Mouse (Mus musculus) heart, embryonic 10.5 days (tissue): ENCODE measurements at regions not wholly inside any gene's neighbourhood (a gene's known extent, or its start where the extent isn't known, plus 50 kb on each side); places are given as distances from the start of the nearest gene placed in this dataset.

Experiments
- DNase-seq: peaks from one replicate; pipeline ENCODE4 v3.0.0-alpha.2; 2017; ENCODE audit warnings: low spot score
- H3K27ac ChIP-seq: fragments of 300-500 bp; sonication (generic); 2 replicates; pipeline ENCODE4 v1.5.1; 2016; ENCODE audit warnings: mild to moderate bottlenecking
- H3K27me3 ChIP-seq: fragments of 300-500 bp; sonication (generic); 2 replicates; pipeline ENCODE4 v1.6.1; 2016; ENCODE audit warnings: mild to moderate bottlenecking; ENCODE audit not compliant: poor library complexity, insufficient read depth, severe bottlenecking
- H3K36me3 ChIP-seq: fragments of 300-500 bp; sonication (generic); 2 replicates; pipeline ENCODE4 v1.6.1; 2016; ENCODE audit warnings: mild to moderate bottlenecking, moderate library complexity
- H3K4me1 ChIP-seq: fragments of 300-500 bp; sonication (generic); 2 replicates; pipeline ENCODE4 v1.6.1; 2016; ENCODE audit warnings: mild to moderate bottlenecking
- H3K4me3 ChIP-seq: fragments of 300-500 bp; sonication (generic); 2 replicates; pipeline ENCODE4 v1.5.1; 2016; ENCODE audit warnings: mild to moderate bottlenecking, moderate library complexity
- H3K9me3 ChIP-seq: fragments of 300-500 bp; sonication (generic); 2 replicates; pipeline ENCODE4 v1.6.1; 2016; ENCODE audit warnings: mild to moderate bottlenecking, moderate library complexity
- WGBS: fragments of 180-500 bp; shearing (Covaris S2); methylation state at CpG from one replicate; pipeline ENCODE4 v1.1.7; 2016; 5-methylcytosine and 5-hydroxymethylcytosine counted together

DNA sequence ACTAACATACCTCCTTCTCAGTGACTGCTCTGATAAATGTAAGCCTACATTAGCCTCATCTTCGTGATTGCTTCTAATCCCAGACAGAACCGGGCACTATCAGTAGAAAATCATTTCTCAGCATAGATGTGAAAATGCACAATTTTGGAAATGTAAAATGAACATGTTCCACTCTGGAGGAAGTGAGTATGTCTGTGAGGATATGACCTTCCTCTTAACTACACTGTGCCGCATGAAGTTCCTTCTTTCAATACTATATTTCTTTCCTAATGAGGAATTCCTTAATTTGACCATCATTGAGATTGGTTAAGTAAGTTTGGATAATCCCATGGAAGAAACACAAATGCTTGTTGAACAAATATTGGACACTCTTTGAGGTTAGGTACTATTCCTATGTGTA is 668.5 kb downstream of the Adgrl2 start:
- 92% methylated on average over 3 of the region's 3 CpGs for whole genome bisulfite sequencing
- no peaks in the 10 kb centered on the region for H3K4me1 ChIP-seq
- no peak overlapping the region for H3K27ac ChIP-seq
- H3K27me3 ChIP-seq, result no peaks in the 10 kb centered on the region
- H3K36me3 ChIP-seq, result no peaks in the 10 kb centered on the region
- no peaks in the 10 kb centered on the region for H3K9me3 ChIP-seq
- no peak overlapping the region for H3K4me3 ChIP-seq
- no peak for DNase-seq

DNA sequence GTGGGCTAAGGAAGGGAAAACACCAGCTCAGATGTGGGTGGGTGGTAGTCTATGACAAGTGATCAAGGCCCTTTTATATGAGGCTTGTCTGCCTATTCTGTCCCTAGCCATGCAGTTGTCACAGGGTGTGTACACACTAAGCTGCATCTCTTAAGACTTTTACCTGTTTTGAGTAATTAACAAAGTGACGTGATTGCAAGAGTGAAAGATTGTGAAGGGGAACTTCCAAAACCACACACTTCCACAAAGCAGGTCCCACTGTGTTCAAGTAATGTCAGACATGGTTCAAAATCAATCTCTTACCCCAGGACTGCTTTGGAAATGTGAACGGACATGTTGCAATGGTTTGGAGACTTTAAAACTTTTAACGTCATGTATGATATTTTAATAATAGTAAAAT is 674.2 kb downstream of the Adgrl2 start:
- no peaks in the 10 kb centered on the region for H3K4me1 ChIP-seq
- H3K4me3 ChIP-seq, result no peak overlapping the region
- 85% methylated on average over 3 of the region's 3 CpGs for WGBS
- DNase-seq, result no peak
- no peaks in the 10 kb centered on the region for H3K27me3 ChIP-seq
- H3K36me3 ChIP-seq, result no peaks in the 10 kb centered on the region
- no peak overlapping the region for H3K27ac ChIP-seq
- no peaks in the 10 kb centered on the region for H3K9me3 ChIP-seq

DNA sequence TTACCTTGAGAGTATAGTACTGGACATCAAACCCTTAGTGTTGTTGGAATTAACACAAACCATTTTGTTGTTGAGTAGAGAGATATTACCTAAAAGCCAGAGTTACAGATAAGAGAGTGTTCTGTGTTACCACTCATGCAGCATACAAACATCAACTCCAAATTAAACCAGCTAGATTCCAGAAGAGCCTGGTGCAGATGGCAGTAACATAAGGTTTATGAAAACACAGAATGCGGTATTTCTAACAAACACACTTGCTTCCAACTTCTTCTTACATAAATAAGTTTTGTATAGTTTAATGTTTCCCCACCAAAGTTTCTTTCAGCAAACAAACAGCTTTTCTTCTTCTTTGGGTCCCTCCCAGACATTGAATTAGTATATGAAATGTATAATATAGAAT is 675.1 kb downstream of the Adgrl2 start:
- no peak for DNase-seq
- Histone ChIP-seq H3K27me3 (no peaks in the 10 kb centered on the region), H3K4me3 (no peak overlapping the region), H3K27ac (no peak overlapping the region), H3K9me3 (no peaks in the 10 kb centered on the region), H3K36me3 (no peaks in the 10 kb centered on the region), H3K4me1 (no peaks in the 10 kb centered on the region)
- WGBS, result 86% methylated on average over 1 of the region's 1 CpGs

DNA sequence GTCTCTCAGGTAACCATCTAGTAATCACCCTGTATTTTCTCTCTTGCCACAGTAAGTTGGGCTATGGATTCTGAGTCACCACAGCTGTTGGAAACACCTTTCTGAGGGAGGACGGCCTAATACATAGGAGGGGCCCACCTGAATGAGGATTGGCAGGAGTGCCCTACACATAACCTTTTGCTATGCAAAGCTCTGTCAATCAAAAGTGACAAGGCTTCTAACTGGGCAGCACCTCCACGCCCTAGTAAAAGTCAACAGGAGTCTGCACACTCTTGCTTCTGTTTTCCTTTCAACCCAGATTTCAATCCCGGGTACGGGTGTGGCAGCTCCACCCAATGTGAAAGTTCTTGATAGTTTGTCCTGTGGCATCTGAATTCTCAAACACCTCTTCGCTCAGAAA is 694.8 kb downstream of the Adgrl2 start:
- Histone ChIP-seq H3K4me1 (no peaks in the 10 kb centered on the region), H3K36me3 (no peaks in the 10 kb centered on the region), H3K27me3 (no peaks in the 10 kb centered on the region), H3K9me3 (no peaks in the 10 kb centered on the region), H3K4me3 (no peak overlapping the region), H3K27ac (no peak overlapping the region)
- DNase-seq, result no peak
- 88% methylated on average over 5 of the region's 5 CpGs for WGBS

DNA sequence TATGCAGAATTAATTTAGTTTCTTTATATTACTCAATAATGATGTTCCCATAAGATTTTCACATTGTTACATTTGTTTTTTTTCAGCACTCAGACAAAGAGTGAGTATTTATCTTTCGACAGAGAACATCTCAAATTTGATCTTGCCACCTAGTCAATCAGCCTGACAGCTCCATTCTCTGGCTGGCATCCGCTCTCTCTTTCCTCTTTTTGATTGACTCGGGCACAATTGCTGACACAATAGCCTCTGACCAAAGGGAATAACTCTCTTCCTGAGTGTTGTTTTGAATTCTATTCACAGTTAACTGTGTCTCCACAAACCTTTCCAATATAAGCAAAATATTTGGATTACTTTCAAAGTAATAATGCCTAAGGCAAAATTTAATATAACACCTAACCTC is 711.4 kb downstream of the Adgrl2 start:
- Histone ChIP-seq H3K27me3 (no peaks in the 10 kb centered on the region), H3K4me3 (no peak overlapping the region), H3K36me3 (no peaks in the 10 kb centered on the region), H3K9me3 (no peaks in the 10 kb centered on the region), H3K27ac (no peak overlapping the region), H3K4me1 (no peaks in the 10 kb centered on the region)
- WGBS, result 59% methylated on average over 3 of the region's 3 CpGs
- no peak for DNase-seq

DNA sequence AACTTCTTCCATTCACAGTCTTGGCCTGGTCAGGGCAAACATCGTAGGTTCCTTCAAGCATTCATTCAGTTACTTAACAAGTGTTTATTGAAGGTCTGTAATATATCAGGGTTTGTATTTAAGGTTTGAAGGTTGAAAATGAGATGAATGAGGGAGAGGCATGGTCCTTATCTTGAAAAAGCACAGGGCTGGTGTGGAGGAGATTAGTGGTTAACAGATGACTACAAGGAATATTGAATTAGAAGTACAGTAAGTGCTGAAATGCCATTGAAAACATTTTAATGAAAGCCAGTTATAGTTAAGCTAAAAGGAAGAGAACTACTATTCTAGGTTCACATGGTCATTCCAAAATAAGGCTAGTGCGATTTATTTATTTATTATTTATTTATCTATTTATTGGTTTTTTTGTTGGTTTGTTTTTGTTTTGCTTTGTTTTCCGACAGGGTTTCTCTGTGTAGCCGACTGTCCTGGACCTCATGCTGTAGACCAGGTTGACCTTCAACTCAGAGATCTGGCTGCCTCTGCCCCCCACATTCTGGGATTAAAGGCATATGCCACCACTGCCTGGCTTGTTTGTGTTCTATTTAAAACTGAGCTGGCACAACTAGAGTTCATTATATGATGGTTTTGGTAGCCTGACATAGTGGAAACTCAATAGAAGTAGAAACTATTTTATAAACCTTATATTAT is 718.1 kb downstream of the Adgrl2 start:
- Histone ChIP-seq H3K9me3 (no peaks in the 10 kb centered on the region), H3K27me3 (no peaks in the 10 kb centered on the region), H3K36me3 (no peaks in the 10 kb centered on the region), H3K4me1 (no peaks in the 10 kb centered on the region), H3K27ac (no peak overlapping the region), H3K4me3 (no peak overlapping the region)
- DNase-seq, result no peak
- WGBS, result 66% methylated on average over 4 of the region's 4 CpGs

DNA sequence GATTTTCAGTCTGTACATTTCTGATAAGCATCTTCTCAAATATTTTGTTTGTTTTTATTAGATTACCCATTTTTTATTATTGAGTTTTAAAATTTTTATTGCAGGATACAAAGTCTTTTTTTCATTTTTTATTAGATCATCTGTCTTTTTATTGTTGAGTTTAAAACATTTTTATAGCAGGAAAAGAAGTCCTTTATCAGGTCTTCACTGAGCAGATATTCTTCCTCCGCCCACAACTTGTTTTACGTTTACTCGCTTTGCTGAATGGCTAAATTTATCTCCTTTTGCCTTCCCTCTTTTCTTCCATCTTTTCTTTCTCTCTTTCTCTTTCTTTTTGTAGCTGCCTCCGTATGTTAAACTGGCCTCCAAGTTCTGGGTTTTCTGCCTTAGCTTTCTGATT is 721.5 kb downstream of the Adgrl2 start:
- H3K9me3 ChIP-seq, result no peaks in the 10 kb centered on the region
- no peaks in the 10 kb centered on the region for H3K36me3 ChIP-seq
- H3K4me1 ChIP-seq, result no peaks in the 10 kb centered on the region
- H3K27me3 ChIP-seq, result no peaks in the 10 kb centered on the region
- 90% methylated on average over 4 of the region's 4 CpGs for WGBS
- no peak overlapping the region for H3K4me3 ChIP-seq
- no peak overlapping the region for H3K27ac ChIP-seq
- DNase-seq, result no peak

DNA sequence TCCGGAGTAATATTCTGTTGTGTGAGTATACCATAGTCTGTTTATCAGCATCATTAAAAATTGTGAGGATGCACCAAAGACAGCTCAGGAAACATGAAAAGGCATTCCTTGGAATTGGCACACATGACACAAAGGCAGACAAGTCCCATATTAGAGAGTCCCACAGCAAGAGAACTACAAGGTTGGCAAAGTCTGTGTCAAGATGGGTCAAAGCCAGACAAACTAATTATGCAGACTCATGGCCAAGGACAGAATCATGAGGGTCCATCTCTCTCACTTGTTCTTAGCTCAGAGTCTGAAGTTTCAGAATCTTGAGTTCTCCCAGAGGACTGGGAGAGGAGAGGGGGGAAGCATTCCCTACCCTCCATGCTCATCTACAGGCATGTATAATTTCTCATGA is 731.1 kb downstream of the Adgrl2 start:
- WGBS, result 89% methylated on average over 1 of the region's 1 CpGs

DNA sequence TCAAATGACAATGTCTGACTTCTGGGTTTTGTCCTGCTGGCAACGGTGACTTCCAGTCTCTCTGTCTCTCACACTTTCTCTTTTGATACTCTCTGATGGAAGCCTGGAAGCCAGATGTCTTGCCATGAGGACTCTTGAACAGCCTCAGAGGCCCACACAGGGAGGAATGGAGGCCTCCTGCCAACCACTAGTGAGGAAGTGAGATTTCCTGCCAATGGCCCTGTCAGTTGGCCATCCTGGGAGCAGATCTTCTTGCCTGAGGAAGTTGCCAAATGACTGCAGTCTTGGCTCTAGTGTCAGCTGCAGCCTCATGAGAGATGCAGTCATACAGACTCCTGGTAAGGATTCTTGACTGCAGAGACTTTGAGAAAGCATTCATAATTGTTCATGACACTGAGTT is 741.7 kb downstream of the Adgrl2 start:
- H3K9me3 ChIP-seq, result no peaks in the 10 kb centered on the region
- no peak for DNase-seq
- WGBS, result 82% methylated on average over 1 of the region's 1 CpGs
- no peaks in the 10 kb centered on the region for H3K4me1 ChIP-seq
- H3K27me3 ChIP-seq, result no peaks in the 10 kb centered on the region
- no peak overlapping the region for H3K27ac ChIP-seq
- H3K36me3 ChIP-seq, result no peaks in the 10 kb centered on the region
- no peak overlapping the region for H3K4me3 ChIP-seq

More for the DNA sequence above, 731.1 kb downstream of the Adgrl2 start:
- Histone ChIP-seq H3K9me3 (no peaks in the 10 kb centered on the region), H3K27ac (no peak overlapping the region), H3K4me1 (no peaks in the 10 kb centered on the region), H3K27me3 (no peaks in the 10 kb centered on the region), H3K4me3 (no peak overlapping the region), H3K36me3 (no peaks in the 10 kb centered on the region)
- DNase-seq, result no peak

DNA sequence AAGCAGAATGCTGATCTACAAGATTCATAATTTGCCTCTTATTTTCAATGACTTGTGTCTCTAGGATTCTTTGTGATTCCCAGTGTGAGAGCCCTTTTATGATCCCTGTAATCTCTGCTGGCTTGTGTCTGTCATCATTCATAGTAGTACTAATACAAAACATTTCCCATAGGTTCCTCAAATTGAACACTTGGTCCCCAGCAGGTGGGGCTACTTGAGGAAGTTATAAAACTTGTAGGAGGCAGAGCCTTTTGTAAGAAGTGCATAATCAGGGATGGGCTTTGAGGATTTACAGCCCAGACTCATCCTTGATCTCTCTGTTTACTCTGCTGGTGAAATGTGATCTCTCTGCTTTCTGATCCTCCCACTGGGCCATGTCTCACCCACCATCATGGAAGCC is 743.6 kb downstream of the Adgrl2 start:
- Histone ChIP-seq H3K27ac (no peak overlapping the region), H3K9me3 (no peaks in the 10 kb centered on the region), H3K27me3 (no peaks in the 10 kb centered on the region), H3K4me3 (no peak overlapping the region), H3K36me3 (no peaks in the 10 kb centered on the region), H3K4me1 (no peaks in the 10 kb centered on the region)
- DNase-seq, result no peak

DNA sequence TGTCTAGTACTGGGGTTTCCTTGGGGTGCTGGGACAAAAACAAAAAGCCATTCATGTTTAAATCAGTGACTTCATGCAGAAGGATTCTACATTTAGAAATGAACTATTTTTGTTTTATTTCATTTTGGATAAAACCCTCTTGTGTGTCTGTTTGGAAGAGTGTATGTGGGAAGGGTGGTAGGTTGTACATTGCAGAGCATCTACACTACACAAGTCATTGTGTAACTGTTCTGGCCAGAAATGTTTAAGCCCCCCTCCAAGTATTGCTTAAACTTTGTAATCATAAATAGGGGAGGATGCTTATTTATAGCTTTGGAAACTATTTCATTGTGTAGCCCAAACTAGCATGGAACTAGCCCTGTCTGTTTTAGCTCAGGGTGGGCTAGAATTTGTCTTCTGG is 752.3 kb downstream of the Adgrl2 start:
- H3K27ac ChIP-seq, result no peak overlapping the region
- no peak for DNase-seq
- H3K4me3 ChIP-seq, result no peak overlapping the region
- H3K27me3 ChIP-seq, result no peaks in the 10 kb centered on the region
- H3K4me1 ChIP-seq, result no peaks in the 10 kb centered on the region
- no peaks in the 10 kb centered on the region for H3K9me3 ChIP-seq
- no peaks in the 10 kb centered on the region for H3K36me3 ChIP-seq

DNA sequence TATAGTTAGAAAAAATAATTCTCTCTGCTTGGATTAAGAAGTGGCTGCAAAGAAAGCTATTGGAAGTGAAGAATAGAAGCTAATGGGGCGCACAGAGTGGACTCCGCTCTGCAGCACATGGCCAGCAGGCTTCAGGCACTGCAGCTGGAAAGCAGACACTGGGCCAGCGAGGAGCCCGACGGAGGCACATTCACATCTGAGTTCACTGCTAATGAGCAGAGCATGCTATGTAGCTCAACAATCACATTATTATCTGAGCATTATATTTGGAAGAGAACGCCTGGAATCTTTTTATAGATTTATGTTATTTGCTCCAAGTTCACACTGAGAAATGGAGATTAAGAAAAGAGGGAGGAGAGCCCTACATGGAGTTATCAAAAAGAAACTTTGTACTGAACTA is 752.8 kb downstream of the Adgrl2 start:
- H3K4me3 ChIP-seq, result no peak overlapping the region
- WGBS, result 85% methylated on average over 6 of the region's 6 CpGs
- no peaks in the 10 kb centered on the region for H3K9me3 ChIP-seq
- no peaks in the 10 kb centered on the region for H3K36me3 ChIP-seq
- H3K27ac ChIP-seq, result no peak overlapping the region
- DNase-seq, result no peak
- H3K4me1 ChIP-seq, result no peaks in the 10 kb centered on the region
- H3K27me3 ChIP-seq, result no peaks in the 10 kb centered on the region

DNA sequence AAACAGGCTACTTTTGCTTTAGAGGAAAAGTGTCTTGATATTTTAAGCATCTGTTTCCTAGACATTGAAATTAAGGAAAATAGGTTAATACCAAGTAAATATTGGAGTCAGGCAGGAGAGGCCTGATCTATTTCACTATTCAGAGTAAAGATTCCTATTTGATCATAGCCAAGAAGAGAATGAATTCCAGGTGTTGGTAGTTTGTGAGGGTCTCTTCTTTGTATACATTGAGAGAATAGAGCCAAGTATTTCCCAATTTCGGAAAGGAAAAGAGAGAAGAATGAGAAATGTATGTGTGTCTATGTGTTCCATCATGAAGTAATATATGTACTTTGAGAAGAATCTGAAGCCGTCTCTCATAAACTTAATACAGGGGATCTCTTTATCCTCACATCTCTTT is 756.7 kb downstream of the Adgrl2 start:
- H3K27ac ChIP-seq, result no peak overlapping the region
- H3K36me3 ChIP-seq, result no peaks in the 10 kb centered on the region
- DNase-seq, result no peak
- no peak overlapping the region for H3K4me3 ChIP-seq
- no peaks in the 10 kb centered on the region for H3K27me3 ChIP-seq
- 86% methylated on average over 2 of the region's 2 CpGs for WGBS
- no peaks in the 10 kb centered on the region for H3K9me3 ChIP-seq
- H3K4me1 ChIP-seq, result no peaks in the 10 kb centered on the region

DNA sequence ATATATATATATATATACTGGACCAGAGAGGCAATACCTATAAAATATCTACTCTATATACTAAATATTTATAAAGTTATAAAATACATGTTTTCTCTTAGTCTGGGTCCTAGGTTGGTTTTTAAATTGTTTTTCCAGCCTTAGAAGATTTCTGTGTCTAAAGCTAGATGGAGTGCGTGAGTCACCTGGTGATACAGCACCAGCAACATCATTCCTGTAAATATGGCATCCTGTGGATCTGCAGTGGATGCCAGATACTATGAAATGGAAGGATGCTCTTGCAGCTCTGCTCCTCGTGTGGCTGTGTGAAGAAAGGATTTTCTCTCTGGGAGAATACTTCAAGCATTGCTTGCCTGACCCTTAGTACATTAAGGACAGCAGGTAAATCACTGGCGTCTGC is 761.2 kb downstream of the Adgrl2 start:
- WGBS, result 76% methylated on average over 3 of the region's 3 CpGs
- no peaks in the 10 kb centered on the region for H3K4me1 ChIP-seq
- H3K27me3 ChIP-seq, result no peaks in the 10 kb centered on the region
- no peaks in the 10 kb centered on the region for H3K9me3 ChIP-seq
- no peaks in the 10 kb centered on the region for H3K36me3 ChIP-seq
- DNase-seq, result no peak
- no peak overlapping the region for H3K27ac ChIP-seq
- H3K4me3 ChIP-seq, result no peak overlapping the region
